Mouse (Mus musculus) heart, embryonic 15.5 days (tissue): ENCODE results near the gene Mns1. TPM values are rescaled to one million over a fixed set of nuclear protein-coding genes. Genes with fewer than 3 reads are reported as not detected.

ENCODE experiments used
- ATAC-seq: fragments of 200-750 bp; cut with Nextera tagmentation; replicated peaks from 2 replicates; pipeline ENCODE4 v1.8.0; 2017; ENCODE audit warnings: low read depth, moderate TSS enrichment; ENCODE audit not compliant: insufficient number of reproducible peaks, insufficient read depth, low FRiP score
- H3K27ac ChIP-seq: fragments of 300-500 bp; sonication (generic); 2 replicates; pipeline ENCODE4 v1.5.1; 2015; ENCODE audit warnings: mild to moderate bottlenecking, inconsistent platforms
- H3K27me3 ChIP-seq: fragments of 300-500 bp; sonication (generic); 2 replicates; pipeline ENCODE4 v1.6.1; 2015; ENCODE audit warnings: inconsistent platforms
- H3K36me3 ChIP-seq: fragments of 300-500 bp; sonication (generic); 2 replicates; pipeline ENCODE4 v1.6.1; 2015; ENCODE audit warnings: mild to moderate bottlenecking, inconsistent platforms
- H3K4me1 ChIP-seq: fragments of 300-500 bp; sonication (generic); replicated peaks from 2 replicates; pipeline ENCODE4 v1.6.1; 2015; ENCODE audit warnings: inconsistent platforms
- H3K4me2 ChIP-seq: fragments of 300-500 bp; sonication (generic); 2 replicates; pipeline ENCODE4 v1.6.1; 2015; ENCODE audit warnings: inconsistent platforms, mild to moderate bottlenecking, moderate library complexity
- H3K4me3 ChIP-seq: fragments of 300-500 bp; sonication (generic); 2 replicates; pipeline ENCODE4 v1.5.1; 2015; ENCODE audit warnings: mild to moderate bottlenecking, inconsistent platforms
- H3K9ac ChIP-seq: fragments of 300-500 bp; sonication (generic); 2 replicates; pipeline ENCODE4 v1.6.1; 2015; ENCODE audit warnings: mild to moderate bottlenecking, inconsistent platforms
- H3K9me3 ChIP-seq: fragments of 300-500 bp; sonication (generic); replicated peaks from 2 replicates; pipeline ENCODE4 v1.6.1; 2016; ENCODE audit warnings: inconsistent platforms
- WGBS: fragments of 180-500 bp; shearing (Covaris S2); methylation state at CpG from one replicate; pipeline ENCODE4 v1.1.7; 2015; ENCODE audit warnings: mixed read lengths; 5-methylcytosine and 5-hydroxymethylcytosine counted together
- polyA plus RNA-seq: library from polyadenylated mRNA; unstranded; fragments of >200 nt; fragmentation: Nextera tagmentation; extraction: Ambion mirVana; gene quantifications from 2 replicates; pipeline ENCODE4 v1.2.1, GENCODE M21; 2015

Gene Mns1
- polyA plus RNA-seq, 1 experiment from 2014 or later, result 13.1 TPM

- no peak overlapping the region for H3K4me3 ChIP-seq
Measured at GRCm38 (mm10) chr9:72477306-72477705, 39.5 kb downstream of the Mns1 start.

GRCm38 (mm10) chr9:72479276-72479675 is 41.5 kb downstream of the Mns1 start:
- no peaks in the 10 kb centered on the region for H3K27me3 ChIP-seq
- no peak overlapping the region for H3K27ac ChIP-seq
- no peak overlapping the region for H3K4me2 ChIP-seq
- ATAC-seq, result no peak
- 88% methylated on average over 1 of the region's 1 CpGs for WGBS
- H3K4me1 ChIP-seq, result no peaks in the 10 kb centered on the region
- H3K36me3 ChIP-seq, result peaks cover 29% of the 10 kb centered on the region; the same call in 1 of the 2 replicates
- H3K9ac ChIP-seq, result no peak overlapping the region
- H3K4me3 ChIP-seq, result no peak overlapping the region
- H3K9me3 ChIP-seq, result no peaks in the 10 kb centered on the region

More at GRCm38 (mm10) chr9:72477306-72477705, 39.5 kb downstream of the Mns1 start:
- Histone ChIP-seq H3K9me3 (no peaks in the 10 kb centered on the region), H3K36me3 (peaks cover 30% of the 10 kb centered on the region; the same call in 1 of the 2 replicates), H3K4me2 (no peak overlapping the region), H3K9ac (no peak overlapping the region), H3K4me1 (no peaks in the 10 kb centered on the region), H3K27ac (no peak overlapping the region), H3K27me3 (no peaks in the 10 kb centered on the region)
- no peak for ATAC-seq
- 76% methylated on average over 6 of the region's 6 CpGs for WGBS

GRCm38 (mm10) chr9:72488523-72488922 is 50.7 kb downstream of the Mns1 start:
- no peak for ATAC-seq
- no peak overlapping the region for H3K4me3 ChIP-seq
- H3K27ac ChIP-seq, result no peak overlapping the region
- no peaks in the 10 kb centered on the region for H3K36me3 ChIP-seq
- peaks cover 11% of the 10 kb centered on the region; the same call in 1 of the 2 replicates for H3K4me1 ChIP-seq
- H3K9me3 ChIP-seq, result no peaks in the 10 kb centered on the region
- H3K27me3 ChIP-seq, result no peaks in the 10 kb centered on the region
- no peak overlapping the region for H3K9ac ChIP-seq
- H3K4me2 ChIP-seq, result no peak overlapping the region

- WGBS, result 86% methylated on average over 5 of the region's 5 CpGs
- no peak overlapping the region for H3K4me3 ChIP-seq
Measured at GRCm38 (mm10) chr9:72489131-72489530, 51.3 kb downstream of the Mns1 start.

GRCm38 (mm10) chr9:72491559-72492193 is 53.9 kb downstream of the Mns1 start:
- H3K4me3 ChIP-seq, result peak overlapping the region; percentile 63
- H3K27me3 ChIP-seq, result no peaks in the 10 kb centered on the region
- H3K4me1 ChIP-seq, result peaks cover 11% of the 10 kb centered on the region; the same call in 1 of the 2 replicates
- under 1% methylated on average over 32 of the region's 32 CpGs for WGBS
- H3K9ac ChIP-seq, result peak overlapping the region; percentile 50
- H3K4me2 ChIP-seq, result peak overlapping the region; percentile 69
- H3K36me3 ChIP-seq, result no peaks in the 10 kb centered on the region
- ATAC-seq, result peak; percentile 92
- no peaks in the 10 kb centered on the region for H3K9me3 ChIP-seq
- peak overlapping the region; percentile 87 for H3K27ac ChIP-seq

More at GRCm38 (mm10) chr9:72489131-72489530, 51.3 kb downstream of the Mns1 start:
- Histone ChIP-seq H3K4me1 (peaks cover 11% of the 10 kb centered on the region; the same call in 1 of the 2 replicates), H3K36me3 (no peaks in the 10 kb centered on the region), H3K4me2 (no peak overlapping the region), H3K9me3 (no peaks in the 10 kb centered on the region), H3K27me3 (no peaks in the 10 kb centered on the region), H3K9ac (no peak overlapping the region), H3K27ac (no peak overlapping the region)
- ATAC-seq, result no peak

- Histone ChIP-seq H3K4me2 (peak within 1 kb of the TSS; percentile 69), H3K4me1 (peaks cover 11% of the 10 kb centered on the region; the same call in 1 of the 2 replicates), H3K27ac (peak within 1 kb of the TSS; percentile 87), H3K9me3 (no peaks in the 10 kb centered on the region), H3K9ac (peak within 1 kb of the TSS; percentile 50), H3K4me3 (peak within 1 kb of the TSS; percentile 63), H3K36me3 (no peaks in the 10 kb centered on the region), H3K27me3 (no peaks in the 10 kb centered on the region)
- WGBS, result 5% methylated on average over 6 of the region's 6 CpGs
- ATAC-seq, result peak; percentile 74
Measured at GRCm38 (mm10) chr9:72492194-72492565, 54.4 kb downstream of the Mns1 start, which contains the start of gene Tex9. Gene Tex9 (minus strand): TSS chr9:72492212.

GRCm38 (mm10) chr9:72493465-72493864 is 55.7 kb downstream of the Mns1 start:
- Histone ChIP-seq H3K9me3 (no peaks in the 10 kb centered on the region), H3K4me1 (peaks cover 11% of the 10 kb centered on the region; the same call in 1 of the 2 replicates), H3K9ac (no peak overlapping the region), H3K4me2 (no peak overlapping the region), H3K4me3 (no peak overlapping the region), H3K27ac (no peak overlapping the region), H3K27me3 (no peaks in the 10 kb centered on the region), H3K36me3 (no peaks in the 10 kb centered on the region)
- 78% methylated on average over 2 of the region's 2 CpGs for WGBS
- ATAC-seq, result no peak

- no peak for ATAC-seq
- no peak overlapping the region for H3K4me2 ChIP-seq
- no peaks in the 10 kb centered on the region for H3K36me3 ChIP-seq
- no peaks in the 10 kb centered on the region for H3K27me3 ChIP-seq
- no peaks in the 10 kb centered on the region for H3K9me3 ChIP-seq
- peaks cover 11% of the 10 kb centered on the region; the same call in 1 of the 2 replicates for H3K4me1 ChIP-seq
- WGBS, result 86% methylated on average over 3 of the region's 3 CpGs
- no peak overlapping the region for H3K27ac ChIP-seq
- no peak overlapping the region for H3K9ac ChIP-seq
- no peak overlapping the region for H3K4me3 ChIP-seq
Measured at GRCm38 (mm10) chr9:72493984-72494685, 56.3 kb downstream of the Mns1 start.

GRCm38 (mm10) chr9:72496691-72497090 is 58.9 kb downstream of the Mns1 start:
- Histone ChIP-seq H3K9ac (no peak overlapping the region), H3K4me2 (no peak overlapping the region), H3K4me3 (no peak overlapping the region), H3K36me3 (no peaks in the 10 kb centered on the region), H3K9me3 (no peaks in the 10 kb centered on the region), H3K27me3 (no peaks in the 10 kb centered on the region), H3K4me1 (peaks cover 3% of the 10 kb centered on the region; the same call in 1 of the 2 replicates), H3K27ac (no peak overlapping the region)
- ATAC-seq, result no peak
- 62% methylated on average over 2 of the region's 2 CpGs for WGBS

- Histone ChIP-seq H3K4me3 (no peak overlapping the region), H3K4me2 (no peak overlapping the region), H3K27me3 (no peaks in the 10 kb centered on the region), H3K9ac (no peak overlapping the region), H3K27ac (no peak overlapping the region), H3K36me3 (no peaks in the 10 kb centered on the region), H3K9me3 (no peaks in the 10 kb centered on the region), H3K4me1 (peaks cover 1% of the 10 kb centered on the region; the same call in 1 of the 2 replicates)
- no peak for ATAC-seq
- WGBS, result 77% methylated on average over 3 of the region's 3 CpGs
Measured at GRCm38 (mm10) chr9:72497171-72497570, 59.4 kb downstream of the Mns1 start.
